Mouse (Mus musculus): Measurements from ENCODE around the gene Ltk.
A peak's percentile ranks its signal among the peaks of the same experiment; 100 is the strongest.

Gene Ltk

DNA sequence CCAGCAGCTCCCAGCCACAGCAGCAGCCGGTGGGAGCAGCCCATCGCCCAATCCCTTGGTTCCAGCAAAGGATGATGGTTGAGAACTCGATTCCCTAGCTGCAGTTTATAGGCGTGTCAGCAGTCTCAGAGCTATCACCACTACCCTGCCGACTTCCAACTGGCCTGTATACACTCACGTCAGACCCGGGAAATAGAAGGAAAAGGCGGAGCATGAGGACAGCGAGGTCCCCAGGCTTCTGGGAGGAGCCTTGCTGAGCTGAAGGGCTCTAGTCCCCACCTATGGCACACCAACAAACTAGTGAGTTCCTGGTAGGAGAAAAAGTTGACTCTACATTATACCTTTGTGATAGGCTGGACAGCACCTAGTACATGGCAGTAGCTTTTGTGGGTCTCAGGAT, at the start of gene Ltk:
Gene Ltk, minus strand, starts transcription at position 181 of the 400 bp plus-strand sequence.
- DNase-seq (ENCODE audit: inconsistent ontology term): no peak

- DNase-seq (ENCODE audit: inconsistent ontology term): no peak
Observed at GRCm38 (mm10) chr2:119808881-119809280, 48.6 kb upstream of the Ltk start.

GRCm38 (mm10) chr2:119808438-119808837, 48.2 kb upstream of the Ltk start:
- DNase-seq (ENCODE audit: inconsistent ontology term): no peak

DNA sequence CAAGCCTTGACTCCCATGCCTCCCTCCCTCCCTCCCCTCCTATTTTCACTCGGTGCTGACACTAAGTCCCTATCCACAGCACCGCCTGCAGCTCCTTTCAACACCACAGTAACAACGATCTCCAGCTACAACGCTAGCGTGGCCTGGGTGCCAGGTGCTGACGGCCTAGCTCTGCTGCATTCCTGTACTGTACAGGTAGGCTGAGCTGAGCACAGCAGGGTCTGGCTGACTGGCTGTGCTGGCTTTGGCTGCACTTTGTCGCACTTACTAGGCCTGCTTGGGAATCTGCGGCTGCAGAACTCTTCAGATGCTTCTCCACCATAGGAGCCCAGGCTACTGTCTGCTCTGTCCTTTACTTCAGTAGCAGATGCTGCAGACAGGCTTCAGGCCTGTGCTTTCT, 45.3 kb upstream of the Ltk start:
- DNase-seq (ENCODE audit: inconsistent ontology term): no peak

DNA sequence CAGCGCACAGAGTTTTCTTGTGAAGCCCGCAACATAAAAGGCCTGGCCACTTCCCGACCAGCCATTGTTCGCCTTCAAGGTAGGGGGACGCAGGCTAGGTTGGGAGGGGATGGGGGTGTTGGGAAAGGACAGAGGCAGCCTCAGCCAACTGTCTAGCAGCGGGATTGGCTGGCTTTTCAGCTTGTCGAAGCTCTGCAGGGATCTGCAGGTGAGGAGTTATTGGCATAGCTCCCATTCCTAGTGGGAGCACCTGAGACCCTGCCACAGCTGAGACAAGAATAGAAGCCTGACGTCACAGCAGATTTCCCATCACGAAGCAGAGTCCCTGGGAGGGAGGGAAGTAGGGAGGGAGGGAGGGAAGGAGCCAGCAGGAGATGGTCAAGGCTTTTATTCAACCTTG, 44.5 kb upstream of the Ltk start:
- DNase-seq (ENCODE audit: inconsistent ontology term): no peak

- no peak for DNase-seq (ENCODE audit: inconsistent ontology term)
Observed at GRCm38 (mm10) chr2:119804275-119804628, 44.0 kb upstream of the Ltk start.

GRCm38 (mm10) chr2:119803618-119804274, 43.5 kb upstream of the Ltk start:
- DNase-seq (ENCODE audit: inconsistent ontology term): peak; percentile 37

DNA sequence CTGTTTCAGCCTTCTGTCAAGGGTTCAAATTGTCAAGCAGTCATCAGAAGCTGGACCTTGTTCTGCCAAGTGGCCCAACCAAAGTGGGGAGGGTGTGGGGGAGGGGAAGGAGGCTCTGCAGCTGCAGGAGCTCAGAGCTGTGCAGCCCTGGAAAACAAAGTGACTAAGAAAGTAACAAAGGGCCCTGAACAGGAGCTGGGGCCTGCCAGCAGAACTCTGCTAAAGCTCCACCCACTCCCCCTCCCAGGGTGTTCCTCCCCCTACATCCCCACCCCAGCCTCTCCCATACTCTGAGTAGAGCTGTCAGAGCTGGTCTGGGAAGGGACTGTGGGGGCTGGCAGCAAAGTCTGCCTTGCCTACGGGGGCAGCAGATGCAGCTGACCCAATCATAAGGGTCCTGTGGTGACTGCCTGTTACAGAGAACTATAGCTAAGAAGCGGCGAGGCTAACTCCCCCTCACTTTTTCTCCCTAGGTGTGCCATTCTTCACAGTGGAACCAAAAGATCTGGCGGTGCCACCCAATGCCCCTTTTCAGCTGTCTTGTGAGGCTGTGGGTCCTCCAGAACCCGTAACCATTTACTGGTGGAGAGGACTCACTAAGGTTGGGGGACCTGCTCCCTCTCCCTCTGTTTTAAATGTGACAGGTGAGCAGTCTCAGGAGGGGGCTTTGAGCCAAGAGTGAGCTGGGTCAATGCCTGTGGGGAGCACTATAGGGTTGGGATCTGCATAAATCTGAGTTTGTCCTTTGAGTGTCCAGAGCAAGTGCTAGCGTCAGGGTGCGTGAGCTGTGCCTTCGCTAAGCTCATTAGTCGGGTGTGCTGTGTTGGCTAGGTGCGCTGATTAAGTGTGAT, 42.8 kb upstream of the Ltk start:
- DNase-seq (ENCODE audit: inconsistent ontology term): peak; percentile 65

- no peak for DNase-seq (ENCODE audit: inconsistent ontology term)
Observed at GRCm38 (mm10) chr2:119800876-119801846, 40.9 kb upstream of the Ltk start.

DNA sequence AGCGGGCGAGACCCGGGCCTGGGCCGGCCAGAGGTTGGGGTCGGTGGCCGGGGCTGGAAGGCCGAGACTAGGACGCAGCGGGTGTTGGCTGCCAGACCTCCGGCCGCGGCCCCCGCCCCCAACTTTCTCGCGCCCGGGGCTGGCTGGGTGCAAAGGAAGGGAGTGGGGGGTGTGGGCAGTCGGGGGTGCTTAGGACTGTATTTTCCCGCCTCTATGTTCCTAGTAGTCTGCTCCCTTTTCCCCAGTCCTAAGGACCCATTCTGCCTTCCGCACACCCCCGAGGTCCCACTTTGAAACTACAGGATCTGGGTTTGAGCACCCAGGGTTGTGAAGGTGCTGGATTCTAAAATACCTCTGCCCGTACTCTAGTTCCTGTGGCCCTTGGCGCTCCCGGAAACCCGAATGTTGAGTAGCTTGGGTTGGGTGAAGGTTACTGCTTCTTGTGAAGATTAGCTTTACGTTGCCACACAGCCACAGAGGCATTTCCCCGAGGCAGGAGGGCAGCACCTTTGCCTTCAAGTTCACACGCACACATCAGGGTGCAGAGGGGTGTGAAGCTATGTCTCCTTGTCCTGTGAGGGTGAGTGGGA, 39.8 kb upstream of the Ltk start:
- peak; percentile 32 for DNase-seq (ENCODE audit: inconsistent ontology term)

DNA sequence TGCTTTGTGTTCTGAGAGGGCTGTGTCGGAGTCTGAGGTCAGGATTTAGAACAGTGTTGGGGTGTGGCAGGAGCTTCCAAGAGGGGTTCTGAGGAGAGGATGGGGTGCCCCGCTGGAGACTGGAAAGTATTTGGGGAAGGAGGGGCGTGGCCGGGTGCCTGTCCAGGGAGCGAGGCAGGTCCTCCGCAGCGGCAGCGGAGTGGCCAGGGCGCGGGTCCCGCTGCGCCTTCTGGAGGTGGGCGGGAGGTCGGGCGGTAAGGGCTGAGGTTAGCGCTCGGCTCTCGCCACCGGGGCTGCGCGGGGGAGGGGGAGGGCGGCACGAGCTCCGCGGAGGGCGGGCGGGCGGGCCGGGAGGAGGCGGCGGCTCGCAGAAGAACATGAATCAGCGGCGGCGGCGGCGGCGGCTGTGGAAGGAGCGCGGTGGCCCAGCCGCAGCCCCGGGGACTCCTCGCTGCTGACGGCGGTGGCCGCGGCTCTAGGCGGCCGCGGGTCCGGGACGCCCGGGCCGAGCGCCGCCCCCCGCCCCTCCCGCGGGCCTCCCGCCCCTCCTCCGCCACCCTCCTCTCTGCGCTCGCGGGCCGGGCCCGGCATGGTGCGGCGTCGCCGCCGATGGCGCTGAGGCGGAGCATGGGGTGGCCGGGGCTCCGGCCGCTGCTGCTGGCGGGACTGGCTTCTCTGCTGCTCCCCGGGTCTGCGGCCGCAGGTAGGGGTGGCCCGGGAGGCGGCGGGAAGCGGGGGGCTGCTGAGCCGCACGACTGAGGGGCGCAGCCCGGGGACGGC, 39.1 kb upstream of the Ltk start:
- DNase-seq (ENCODE audit: inconsistent ontology term): peak; percentile 58

DNA sequence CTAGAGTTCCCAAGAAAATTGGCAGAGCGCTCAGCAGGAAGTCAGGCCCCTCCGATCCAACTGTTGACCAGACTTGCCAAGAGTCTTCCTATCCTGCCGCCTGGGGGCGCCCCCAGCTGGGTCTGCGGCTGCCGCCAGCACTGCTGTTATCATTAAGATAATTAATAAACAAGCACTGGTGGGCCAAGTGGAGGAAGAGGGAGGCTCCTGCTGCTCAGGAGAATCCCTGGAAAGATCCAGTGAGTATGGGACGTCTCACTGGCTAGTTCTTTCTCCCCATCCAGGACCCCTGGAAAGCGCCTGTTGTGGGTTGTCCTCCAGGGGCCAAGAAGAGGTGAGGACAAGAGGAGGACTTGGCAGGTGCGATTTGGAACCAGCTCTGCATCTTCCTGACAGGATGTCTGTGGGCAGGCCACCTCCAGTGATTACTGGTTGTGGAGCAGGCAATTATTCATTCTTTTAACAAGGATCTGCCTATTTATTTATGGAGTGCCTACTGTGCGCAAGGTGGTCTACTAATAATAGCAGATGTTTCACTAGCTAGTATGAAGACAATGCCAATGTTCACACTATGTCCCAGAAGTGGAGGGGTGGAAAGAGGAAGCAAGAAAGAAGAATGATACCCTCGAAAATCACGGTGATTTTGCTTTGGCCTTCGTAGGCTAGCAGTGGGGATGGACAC, 38.2 kb upstream of the Ltk start:
- DNase-seq (ENCODE audit: inconsistent ontology term): peak; percentile 75

- DNase-seq (ENCODE audit: inconsistent ontology term): no peak
Observed at GRCm38 (mm10) chr2:119797279-119797783, 37.1 kb upstream of the Ltk start, which contains the start of gene Tyro3. Gene Tyro3, plus strand, starts transcription at chr2:119797733.

GRCm38 (mm10) chr2:119789996-119790395, 29.8 kb upstream of the Ltk start:
- no peak for DNase-seq (ENCODE audit: inconsistent ontology term)

DNA sequence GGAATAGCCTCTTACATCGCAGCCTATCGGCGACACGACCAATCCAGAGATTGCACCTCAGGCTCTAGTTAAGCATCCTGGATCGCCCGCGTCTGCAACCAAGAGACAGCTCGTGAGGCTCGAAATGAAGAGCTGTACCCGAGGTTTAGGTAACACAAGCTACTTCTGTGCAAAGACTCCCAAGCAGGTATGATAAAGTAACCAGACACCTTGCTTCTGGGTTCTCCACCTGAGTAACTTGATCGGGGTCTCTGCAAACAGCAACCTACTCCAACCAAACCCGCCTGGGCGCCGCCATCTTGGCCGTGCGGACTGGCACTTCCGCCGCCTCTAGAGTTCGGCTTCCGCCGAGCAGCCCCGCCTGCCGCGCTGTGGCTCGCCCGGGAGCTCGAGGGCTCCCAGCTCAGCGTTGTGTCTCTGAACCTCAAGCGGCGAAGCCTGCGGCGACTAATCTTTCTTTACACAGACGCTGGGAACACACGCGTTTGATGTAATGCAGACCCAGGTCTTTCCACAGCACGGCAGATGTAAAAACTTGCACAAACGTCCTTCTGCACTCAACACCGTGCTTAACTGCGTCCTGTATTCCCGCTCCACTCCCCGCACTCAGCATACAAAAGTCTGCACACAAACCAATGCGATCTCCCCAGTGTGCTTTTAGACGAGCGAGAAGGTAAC, 27.1 kb upstream of the Ltk start, which contains the start of gene Rpap1:
Gene Rpap1, minus strand, starts transcription at position 332 of the 678 bp plus-strand sequence.
- DNase-seq (ENCODE audit: inconsistent ontology term): peak; percentile 82

GRCm38 (mm10) chr2:119767246-119767645, 7.0 kb upstream of the Ltk start:
- DNase-seq (ENCODE audit: inconsistent ontology term): no peak

- DNase-seq (ENCODE audit: inconsistent ontology term): no peak
Observed at GRCm38 (mm10) chr2:119763924-119764323, 3.7 kb upstream of the Ltk start.

- DNase-seq (ENCODE audit: inconsistent ontology term): no peak
Observed at GRCm38 (mm10) chr2:119762276-119762675, 2.0 kb upstream of the Ltk start.

Measured in Muller cell, postnatal 12 days (primary cell).